Mouse (Mus musculus) liver, embryonic 16.5 days (tissue): ENCODE results near the gene Gm9844. TPM values are rescaled to one million over a fixed set of nuclear protein-coding genes. Genes with fewer than 3 reads are reported as not detected.
"Not testable (repeated sequence)": the region's sequence is repeated elsewhere in the genome, so short reads cannot be mapped to it uniquely, and the experiment has no call there.

Source experiments
- ATAC-seq: fragments of 200-750 bp; cut with Nextera tagmentation; 2 replicates; pipeline ENCODE4 v1.8.0; 2017; ENCODE audit warnings: low read depth, mild to moderate bottlenecking, moderate number of reproducible peaks, moderate library complexity
- H3K27ac ChIP-seq: fragments of 300-500 bp; sonication (generic); 2 replicates; pipeline ENCODE4 v1.5.1; 2014; ENCODE audit warnings: mild to moderate bottlenecking, low read length
- H3K27me3 ChIP-seq: fragments of 300-500 bp; sonication (generic); 2 replicates; pipeline ENCODE4 v1.6.1; 2014; ENCODE audit warnings: low read depth, low read length, mixed read lengths; ENCODE audit not compliant: control insufficient read depth, insufficient read depth
- H3K36me3 ChIP-seq: fragments of 300-500 bp; sonication (generic); 2 replicates; pipeline ENCODE4 v1.6.1; 2014; ENCODE audit warnings: mild to moderate bottlenecking; ENCODE audit not compliant: control insufficient read depth, insufficient read depth
- H3K4me1 ChIP-seq: fragments of 300-500 bp; sonication (generic); 2 replicates; pipeline ENCODE4 v1.6.1; 2014; ENCODE audit warnings: low read depth, low read length, mixed read lengths; ENCODE audit not compliant: control insufficient read depth
- H3K4me2 ChIP-seq: fragments of 300-500 bp; sonication (generic); 2 replicates; pipeline ENCODE4 v1.6.1; 2014; ENCODE audit warnings: low read depth, low read length, mixed read lengths
- H3K4me3 ChIP-seq: fragments of 300-500 bp; sonication (generic); 2 replicates; pipeline ENCODE4 v1.5.1; 2014; ENCODE audit warnings: low read depth, mild to moderate bottlenecking, low read length
- H3K9ac ChIP-seq: fragments of 300-500 bp; sonication (generic); 2 replicates; pipeline ENCODE4 v1.6.1; 2014; ENCODE audit warnings: low read depth, low read length
- H3K9me3 ChIP-seq: fragments of 300-500 bp; sonication (generic); replicated peaks from 2 replicates; pipeline ENCODE4 v1.6.1; 2016; ENCODE audit warnings: low read length; ENCODE audit not compliant: control insufficient read depth
- WGBS: fragments of 180-500 bp; shearing (Covaris S2); extraction: QIAGEN DNeasy Blood & Tissue Kit; methylation state at CpG from one replicate; pipeline ENCODE4 v1.1.7; 2014; ENCODE audit not compliant: insufficient replicate concordance; 5-methylcytosine and 5-hydroxymethylcytosine counted together
- polyA plus RNA-seq: library from polyadenylated mRNA; unstranded; fragments of >200 nt; fragmentation: Nextera tagmentation; extraction: Ambion mirVana; gene quantifications from 2 replicates; pipeline ENCODE4 v1.2.1, GENCODE M21; 2015

Gm9844 gene
- polyA plus RNA-seq, 1 experiment from 2014 or later = 1.2 TPM

GRCm38 (mm10) chr7:24845181-24845580 lies 16.8 kb upstream of the Gm9844 start:
- H3K4me1 ChIP-seq = peaks cover 16% of the 10 kb centered on the region
- H3K9me3 ChIP-seq = no peaks in the 10 kb centered on the region
- H3K27ac ChIP-seq = no peak overlapping the region
- H3K9ac ChIP-seq = no peak overlapping the region
- H3K27me3 ChIP-seq = no peaks in the 10 kb centered on the region
- 70% methylated on average over 9 of the region's 9 CpGs for WGBS
- no peak for ATAC-seq
- H3K4me2 ChIP-seq = no peak overlapping the region
- no peak overlapping the region for H3K4me3 ChIP-seq
- no peaks in the 10 kb centered on the region for H3K36me3 ChIP-seq

GRCm38 (mm10) chr7:24845713-24846112 lies 16.3 kb upstream of the Gm9844 start:
- Histone ChIP-seq H3K27ac (no peak overlapping the region), H3K27me3 (no peaks in the 10 kb centered on the region), H3K36me3 (no peaks in the 10 kb centered on the region), H3K9me3 (no peaks in the 10 kb centered on the region), H3K4me3 (no peak overlapping the region), H3K4me2 (0 out of 2 replicates have a peak overlapping the region, but pooled peaks have one; percentile 4), H3K4me1 (peaks cover 19% of the 10 kb centered on the region), H3K9ac (no peak overlapping the region)
- peak; percentile 79 for ATAC-seq
- WGBS = 1% methylated on average over 6 of the region's 6 CpGs

DNA sequence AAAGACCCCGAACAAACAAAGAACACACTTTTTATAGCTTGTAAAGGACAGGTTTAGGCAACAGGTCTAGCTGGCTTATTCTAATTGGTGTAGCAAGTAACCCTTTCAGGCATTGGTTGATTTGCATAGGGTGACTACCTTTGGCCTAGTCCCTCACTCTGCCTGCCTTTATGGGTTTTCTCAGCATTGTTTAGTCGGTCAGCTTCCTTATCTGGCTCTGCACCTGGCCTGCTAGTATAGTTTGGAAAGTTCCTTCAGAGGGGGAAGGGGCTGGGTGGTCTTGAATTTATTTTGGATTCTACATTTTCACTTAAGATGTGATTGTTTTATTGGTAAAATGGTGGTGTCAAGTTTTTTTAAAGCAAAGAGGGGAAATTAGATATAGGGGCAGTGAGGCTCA lies 15.4 kb upstream of the Gm9844 start:
- H3K27ac ChIP-seq, H3K9ac ChIP-seq, H3K9me3 ChIP-seq, H3K4me2 ChIP-seq, H3K4me3 ChIP-seq, H3K36me3 ChIP-seq, H3K27me3 ChIP-seq, ATAC-seq: not testable (repeated sequence)
- peaks cover 28% of the 10 kb centered on the region for H3K4me1 ChIP-seq
- WGBS = 18% methylated on average over 2 of the region's 2 CpGs

- Histone ChIP-seq H3K9ac (peak overlapping the region; percentile 48), H3K4me2 (peak overlapping the region; percentile 70)
Observed at GRCm38 (mm10) chr7:24850162-24850561, 11.9 kb upstream of the Gm9844 start.

GRCm38 (mm10) chr7:24850899-24851303 lies 11.1 kb upstream of the Gm9844 start:
- no peaks in the 10 kb centered on the region for H3K27me3 ChIP-seq
- H3K9me3 ChIP-seq = no peaks in the 10 kb centered on the region
- H3K9ac ChIP-seq = peak overlapping the region; percentile 52
- ATAC-seq = peak; percentile 55
- H3K27ac ChIP-seq = peak overlapping the region; percentile 100
- WGBS = 8% methylated on average over 6 of the region's 6 CpGs
- H3K4me1 ChIP-seq = peaks cover 54% of the 10 kb centered on the region
- H3K4me3 ChIP-seq = peak overlapping the region; percentile 54
- no peaks in the 10 kb centered on the region for H3K36me3 ChIP-seq
- peak overlapping the region; percentile 70 for H3K4me2 ChIP-seq

More at GRCm38 (mm10) chr7:24850162-24850561, 11.9 kb upstream of the Gm9844 start:
- Histone ChIP-seq H3K27me3 (no peaks in the 10 kb centered on the region), H3K4me1 (peaks cover 54% of the 10 kb centered on the region), H3K9me3 (no peaks in the 10 kb centered on the region), H3K4me3 (peak overlapping the region; percentile 47), H3K27ac (peak overlapping the region; percentile 84), H3K36me3 (no peaks in the 10 kb centered on the region)
- WGBS = 27% methylated on average over 5 of the region's 5 CpGs
- ATAC-seq = no peak

- Histone ChIP-seq H3K27ac (peak overlapping the region; percentile 100), H3K4me3 (peak overlapping the region; percentile 54), H3K36me3 (no peaks in the 10 kb centered on the region), H3K9me3 (no peaks in the 10 kb centered on the region), H3K27me3 (no peaks in the 10 kb centered on the region), H3K4me1 (peaks cover 50% of the 10 kb centered on the region), H3K4me2 (peak overlapping the region; percentile 70), H3K9ac (peak overlapping the region; percentile 72)
- 62% methylated on average over 5 of the region's 5 CpGs for WGBS
- ATAC-seq = no peak
Observed at GRCm38 (mm10) chr7:24851596-24852325, 10.3 kb upstream of the Gm9844 start.

- H3K4me1 ChIP-seq = peaks cover 59% of the 10 kb centered on the region
- peak overlapping the region; percentile 70 for H3K4me2 ChIP-seq
- peak overlapping the region; percentile 72 for H3K9ac ChIP-seq
- H3K4me3 ChIP-seq = peak overlapping the region; percentile 54
- peak overlapping the region; percentile 100 for H3K27ac ChIP-seq
- WGBS = 31% methylated on average over 8 of the region's 8 CpGs
- no peaks in the 10 kb centered on the region for H3K9me3 ChIP-seq
- peak; percentile 95 for ATAC-seq
- no peaks in the 10 kb centered on the region for H3K27me3 ChIP-seq
- no peaks in the 10 kb centered on the region for H3K36me3 ChIP-seq
Observed at GRCm38 (mm10) chr7:24852557-24853232, 9.3 kb upstream of the Gm9844 start.

- no peaks in the 10 kb centered on the region for H3K27me3 ChIP-seq
- H3K9me3 ChIP-seq = no peaks in the 10 kb centered on the region
- peak overlapping the region; percentile 70 for H3K4me2 ChIP-seq
- ATAC-seq = peak; percentile 66
- H3K36me3 ChIP-seq = no peaks in the 10 kb centered on the region
- H3K9ac ChIP-seq = peak overlapping the region; percentile 60
- peak overlapping the region; percentile 31 for H3K4me3 ChIP-seq
- peak overlapping the region; percentile 100 for H3K27ac ChIP-seq
- H3K4me1 ChIP-seq = peaks cover 64% of the 10 kb centered on the region
Observed at GRCm38 (mm10) chr7:24853233-24853563, 8.8 kb upstream of the Gm9844 start.

- ATAC-seq = no peak
- WGBS = 38% methylated on average over 7 of the region's 7 CpGs
- Histone ChIP-seq H3K36me3 (no peaks in the 10 kb centered on the region), H3K27me3 (no peaks in the 10 kb centered on the region), H3K9me3 (no peaks in the 10 kb centered on the region), H3K4me1 (peaks cover 69% of the 10 kb centered on the region), H3K9ac (peak overlapping the region; percentile 60), H3K4me2 (peak overlapping the region; percentile 70), H3K4me3 (peak overlapping the region; percentile 31), H3K27ac (peak overlapping the region; percentile 100)
Observed at GRCm38 (mm10) chr7:24853695-24854094, 8.3 kb upstream of the Gm9844 start.
